Mouse (Mus musculus) liver, postnatal 0 days (tissue): ENCODE measurements around the gene Pak3. TPM values are rescaled to one million over a fixed set of nuclear protein-coding genes. Genes with fewer than 3 reads are reported as not detected.

Experiments used
- ATAC-seq: fragments of 200-750 bp; cut with Nextera tagmentation; 2 replicates; pipeline ENCODE4 v1.8.0; 2017; ENCODE audit warnings: mild to moderate bottlenecking, moderate library complexity
- DNase-seq: peaks from one replicate; pipeline ENCODE4 v3.0.0-alpha.2; 2016
- H3K27ac ChIP-seq: fragments of 300-500 bp; sonication (generic); 2 replicates; pipeline ENCODE4 v1.5.1; 2014; ENCODE audit warnings: antibody characterized with exemption, moderate library complexity, mild to moderate bottlenecking, low read depth
- H3K27me3 ChIP-seq: fragments of 300-500 bp; sonication (generic); 2 replicates; pipeline ENCODE4 v1.6.1; 2014; ENCODE audit warnings: low read length, control low read depth, mixed read lengths; ENCODE audit not compliant: insufficient read depth
- H3K36me3 ChIP-seq: fragments of 300-500 bp; sonication (generic); replicated peaks from 2 replicates; pipeline ENCODE4 v1.6.1; 2014; ENCODE audit warnings: mild to moderate bottlenecking, control low read depth, low read length, moderate library complexity, mixed read lengths; ENCODE audit not compliant: insufficient read depth
- H3K4me1 ChIP-seq: fragments of 300-500 bp; sonication (generic); 2 replicates; pipeline ENCODE4 v1.6.1; 2014; ENCODE audit warnings: antibody characterized with exemption, mild to moderate bottlenecking, control low read depth; ENCODE audit not compliant: insufficient read depth
- H3K4me2 ChIP-seq: fragments of 300-500 bp; sonication (generic); 2 replicates; pipeline ENCODE4 v1.6.1; 2014; ENCODE audit warnings: low read depth, mild to moderate bottlenecking, low read length, moderate library complexity, mixed read lengths
- H3K4me3 ChIP-seq: fragments of 300-500 bp; sonication (generic); 2 replicates; pipeline ENCODE4 v1.5.1; 2014; ENCODE audit warnings: low read depth, low read length
- H3K9ac ChIP-seq: fragments of 300-500 bp; sonication (generic); replicated peaks from 2 replicates; pipeline ENCODE4 v1.6.1; 2014; ENCODE audit warnings: mild to moderate bottlenecking, moderate library complexity
- H3K9me3 ChIP-seq: fragments of 300-500 bp; sonication (generic); 2 replicates; pipeline ENCODE4 v1.6.1; 2016; ENCODE audit warnings: mild to moderate bottlenecking, control low read depth, low read length, mixed read lengths
- CTCF ChIP-seq: sonication (generic); IDR thresholded peaks from 2 replicates; pipeline ENCODE4 v1.5.1; 2016; ENCODE audit warnings: antibody characterized with exemption, low read depth
- EP300 ChIP-seq: IDR thresholded peaks from 2 replicates; pipeline ENCODE4 v1.6.1; 2016; ENCODE audit warnings: antibody characterized with exemption, low read depth, mild to moderate bottlenecking
- WGBS: fragments of 180-500 bp; shearing (Covaris S2); extraction: QIAGEN DNeasy Blood & Tissue Kit; methylation state at CpG from one replicate; pipeline ENCODE4 v1.1.7; 2014; ENCODE audit not compliant: insufficient replicate concordance; 5-methylcytosine and 5-hydroxymethylcytosine counted together
- microRNA-seq: library from miRNA; unstranded; fragments of <30 nt; microRNA quantifications from one replicate; pipeline ENCODE4, GENCODE M21; 2016
- polyA plus RNA-seq: library from polyadenylated mRNA; unstranded; fragments of >200 nt; fragmentation: Nextera tagmentation; extraction: Ambion mirVana; gene quantifications from 2 replicates; pipeline ENCODE4 v1.2.1, GENCODE M21; 2015

The Pak3 gene
- polyA plus RNA-seq, 1 experiment from 2014 or later, result 0.06 TPM

DNA sequence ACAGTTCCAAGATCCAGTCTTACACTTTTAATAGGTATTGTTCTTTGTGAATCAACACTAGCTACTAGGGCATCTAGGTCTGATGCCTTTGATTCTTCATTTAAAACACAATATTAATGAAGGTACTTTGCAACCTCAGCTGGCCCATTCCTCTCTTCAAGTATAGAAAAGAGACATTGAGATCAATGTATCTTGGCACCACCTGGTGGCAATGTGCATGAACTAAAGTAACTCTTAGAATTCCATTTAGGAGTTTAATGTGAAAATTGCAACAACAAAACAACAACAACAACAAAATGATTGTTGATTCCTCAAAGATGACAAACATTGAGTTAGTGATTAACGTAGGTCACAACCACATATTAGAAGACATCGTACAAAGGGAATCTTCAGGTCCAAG, 300.6 kb downstream of the Pak3 start:
- DNase-seq (no peak), ATAC-seq (no peak)
- Histone ChIP-seq H3K4me2 (no peak overlapping the region), H3K27me3 (no peaks in the 10 kb centered on the region), H3K4me1 (no peaks in the 10 kb centered on the region), H3K9ac (no peak overlapping the region), H3K27ac (no peak overlapping the region), H3K9me3 (no peaks in the 10 kb centered on the region), H3K4me3 (no peak overlapping the region), H3K36me3 (no peaks in the 10 kb centered on the region)
- TF ChIP-seq CTCF (no peak), EP300 (no peak)
- WGBS, result 83% methylated on average over 2 of the region's 2 CpGs

DNA sequence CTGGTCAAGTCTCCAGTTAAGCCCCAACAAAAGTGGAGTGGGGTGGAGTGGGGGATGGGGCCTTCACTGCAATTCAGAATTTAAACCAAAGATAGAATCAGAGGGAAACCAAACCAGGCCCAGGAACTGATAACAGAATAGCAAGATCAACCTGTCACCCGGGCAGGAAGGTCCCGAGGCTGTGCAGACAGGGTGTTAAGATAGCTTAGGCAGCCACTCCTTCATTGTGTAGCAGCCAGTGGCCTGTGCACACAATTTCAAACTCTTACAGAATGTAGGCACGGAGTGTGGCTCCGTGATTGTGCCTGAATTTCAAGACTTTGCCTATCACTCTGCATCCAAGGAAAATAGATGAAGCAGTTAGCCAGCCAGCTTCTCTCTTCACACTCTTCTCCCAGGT, 308.1 kb downstream of the Pak3 start:
- DNase-seq, result no peak
- H3K4me2 ChIP-seq, result no peak overlapping the region
- no peak overlapping the region for H3K9ac ChIP-seq
- no peaks in the 10 kb centered on the region for H3K36me3 ChIP-seq
- WGBS, result 30% methylated on average over 4 of the region's 4 CpGs
- no peak for ATAC-seq
- H3K4me3 ChIP-seq, result no peak overlapping the region
- no peak for TF ChIP-seq EP300
- no peak for TF ChIP-seq CTCF
- H3K9me3 ChIP-seq, result no peaks in the 10 kb centered on the region
- H3K27ac ChIP-seq, result no peak overlapping the region
- no peaks in the 10 kb centered on the region; the same call in 1 of the 2 replicates for H3K27me3 ChIP-seq
- H3K4me1 ChIP-seq, result no peaks in the 10 kb centered on the region

DNA sequence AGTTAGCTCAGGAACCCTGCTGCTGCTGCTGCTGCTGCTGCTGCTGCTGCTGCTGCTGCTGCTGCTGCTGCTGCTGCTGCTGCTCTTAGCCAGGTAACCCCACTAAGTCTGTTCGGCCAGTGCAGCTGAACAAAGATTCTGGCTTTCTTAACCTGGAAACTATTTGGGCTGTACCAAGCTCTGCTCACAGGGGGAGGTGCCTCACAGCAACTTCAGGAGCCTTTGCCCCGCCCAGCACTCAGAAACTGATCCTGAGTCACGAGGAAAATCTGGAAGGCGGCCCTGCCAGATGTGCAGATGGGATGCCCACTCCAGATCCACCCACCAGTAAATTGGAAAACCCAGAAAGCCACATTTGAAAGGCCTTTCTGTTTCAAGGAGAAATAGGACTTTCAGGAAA, 308.8 kb downstream of the Pak3 start, which contains the start of gene Capn6:
Gene Capn6, minus strand, starts transcription at position 203 of the 400 bp plus-strand sequence.
- H3K4me2 ChIP-seq, result no peak within 1 kb of the TSS
- H3K27me3 ChIP-seq, result no peaks in the 10 kb centered on the region; the same call in 1 of the 2 replicates
- TF ChIP-seq EP300, result no peak
- DNase-seq (peak; percentile 13), ATAC-seq (no peak)
- WGBS, result 60% methylated on average over 4 of the region's 4 CpGs
- no peak within 1 kb of the TSS for H3K4me3 ChIP-seq
- H3K36me3 ChIP-seq, result no peaks in the 10 kb centered on the region
- H3K9ac ChIP-seq, result no peak within 1 kb of the TSS
- no peaks in the 10 kb centered on the region for H3K4me1 ChIP-seq
- no peaks in the 10 kb centered on the region for H3K9me3 ChIP-seq
- no peak within 1 kb of the TSS for H3K27ac ChIP-seq

DNA sequence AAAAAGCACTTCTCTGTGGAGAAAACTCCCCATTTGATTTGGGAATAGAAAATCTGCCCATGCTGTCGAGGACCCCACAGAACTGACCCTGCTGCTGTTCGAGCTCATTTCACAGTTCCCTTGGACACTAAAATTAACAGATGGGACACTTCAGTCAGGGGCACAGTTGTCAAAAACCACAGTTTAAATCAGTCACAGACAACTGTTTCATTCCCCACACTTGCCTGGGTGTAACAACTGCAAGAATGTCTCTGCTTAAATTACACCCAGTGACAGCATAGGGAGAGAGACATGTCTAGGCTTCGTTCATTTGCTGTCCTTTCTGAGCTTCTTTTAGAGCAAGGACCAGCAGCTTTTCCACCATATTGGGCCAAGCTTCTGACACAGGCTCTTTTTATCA, 328.2 kb downstream of the Pak3 start:
- WGBS, result 75% methylated on average over 3 of the region's 3 CpGs
- no peaks in the 10 kb centered on the region for H3K36me3 ChIP-seq
- DNase-seq (no peak), ATAC-seq (no peak)
- H3K9ac ChIP-seq, result no peak overlapping the region
- H3K4me3 ChIP-seq, result no peak overlapping the region
- no peak overlapping the region for H3K27ac ChIP-seq
- no peak overlapping the region for H3K4me2 ChIP-seq
- no peaks in the 10 kb centered on the region for H3K4me1 ChIP-seq
- H3K27me3 ChIP-seq, result no peaks in the 10 kb centered on the region
- H3K9me3 ChIP-seq, result no peaks in the 10 kb centered on the region
- no peak for TF ChIP-seq EP300
- no peak for TF ChIP-seq CTCF

Small RNA genes within 50 kb of the gene (microRNA-seq; reads per million reads assigned to microRNA genes)
- not detected for gene Gm47298

Other genes with a start within 250 kb of the Pak3 start
- gene Chrdl1, start 124.3 kb upstream of the Pak3 start, polyA plus RNA-seq, result 0.27 and 0.66 TPM in 2 replicates